Mouse (Mus musculus): ENCODE measurements at regions not wholly inside any gene's neighbourhood (a gene's known extent, or its start where the extent isn't known, plus 50 kb on each side); places are given as distances from the start of the nearest gene placed in this dataset.

DNA sequence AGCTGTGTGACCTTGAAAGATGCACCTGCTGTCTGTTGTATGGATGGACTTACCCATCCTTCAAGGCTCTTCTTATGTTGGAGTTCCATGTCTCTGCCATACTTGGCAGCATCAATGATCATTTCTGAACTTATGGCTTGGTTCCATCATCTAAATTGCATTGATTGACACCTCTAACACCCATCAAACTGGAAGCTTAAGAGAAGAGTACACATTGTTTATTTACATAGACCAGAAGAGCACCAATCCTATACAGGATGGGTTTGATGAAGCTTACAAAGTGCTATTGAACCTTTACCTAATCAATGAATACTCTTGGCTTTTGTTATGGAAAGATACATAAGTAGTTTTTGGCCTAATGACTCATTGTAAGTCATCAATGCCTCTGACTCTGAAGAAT, 248.8 kb downstream of the Fam49a start:
- TF ChIP-seq POLR2A (IDR thresholded peaks at IDR 0.05; ENCODE audit: control insufficient read depth, low read depth, low read length) (no peak), CTCF (IDR thresholded peaks at IDR 0.05; ENCODE audit: control insufficient read depth, insufficient read depth, insufficient replicate concordance, low read depth, low read length) (no peak)
